Mouse (Mus musculus) olfactory bulb, adult 2 months (tissue): ENCODE data around the gene Cldnd2.

Experiments
- CTCF ChIP-seq: fragments of 200-500 bp; IDR thresholded peaks from 2 replicates; pipeline ENCODE4 v1.5.1; 2012; ENCODE audit warnings: low read depth, mild to moderate bottlenecking, low read length, moderate library complexity; ENCODE audit not compliant: insufficient read depth
- POLR2A ChIP-seq: fragments of 200-500 bp; IDR thresholded peaks from 2 replicates; pipeline ENCODE4 v1.6.1; 2012; ENCODE audit warnings: mild to moderate bottlenecking, low read depth, low read length, moderate library complexity; ENCODE audit not compliant: insufficient read depth

DNA sequence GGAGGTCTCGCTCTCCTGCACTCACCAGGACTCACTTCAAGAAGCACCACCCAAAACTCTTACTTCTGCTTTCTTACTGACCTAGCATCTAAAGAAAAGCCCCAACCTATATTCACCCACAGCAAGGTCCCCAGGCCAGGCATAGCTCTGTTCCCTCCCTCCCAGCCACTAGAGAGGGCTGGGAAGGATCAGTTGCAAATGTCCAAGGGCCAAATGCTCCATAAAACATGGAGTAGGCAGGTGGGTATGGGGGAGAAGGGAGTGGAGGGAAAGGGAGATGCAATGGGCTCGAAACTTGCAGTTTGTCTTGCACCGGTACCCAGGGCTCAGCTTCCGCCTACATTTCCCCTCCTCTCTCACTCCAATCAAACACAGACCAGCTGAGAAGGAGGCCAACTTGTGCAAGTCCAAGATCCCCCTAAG is 32.4 kb upstream of the Cldnd2 start, which contains the start of gene Siglecg:
- TF ChIP-seq POLR2A (no peak), CTCF (no peak)
